Mouse (Mus musculus) limb, embryonic 14.5 days (tissue): ENCODE measurements around the gene Inpp5f. TPM values are rescaled to one million over a fixed set of nuclear protein-coding genes. Genes with fewer than 3 reads are reported as not detected.

Experiments
- ATAC-seq: fragments of 200-750 bp; cut with Nextera tagmentation; 2 replicates; pipeline ENCODE4 v1.8.0; 2017; ENCODE audit warnings: low read depth, moderate number of reproducible peaks, moderate TSS enrichment; ENCODE audit not compliant: low FRiP score
- DNase-seq: peaks from one replicate; pipeline ENCODE4 v3.0.0-alpha.2; 2015; ENCODE audit warnings: low spot score
- H3K27ac ChIP-seq: fragments of 300-500 bp; sonication (generic); replicated peaks from 2 replicates; pipeline ENCODE4 v1.5.1; 2014; ENCODE audit warnings: low read depth, mild to moderate bottlenecking, low read length, moderate library complexity, mixed read lengths
- H3K27me3 ChIP-seq: fragments of 300-500 bp; sonication (generic); 2 replicates; pipeline ENCODE4 v1.6.1; 2014; ENCODE audit warnings: low read length, mixed read lengths; ENCODE audit not compliant: control insufficient read depth, insufficient read depth
- H3K36me3 ChIP-seq: fragments of 300-500 bp; sonication (generic); 2 replicates; pipeline ENCODE4 v1.6.1; 2014; ENCODE audit warnings: mild to moderate bottlenecking, low read length, moderate library complexity, mixed read lengths; ENCODE audit not compliant: control insufficient read depth, insufficient read depth
- H3K4me1 ChIP-seq: fragments of 300-500 bp; sonication (generic); 2 replicates; pipeline ENCODE4 v1.6.1; 2014; ENCODE audit warnings: antibody characterized with exemption, low read length, mixed read lengths; ENCODE audit not compliant: control insufficient read depth, insufficient read depth
- H3K4me2 ChIP-seq: fragments of 300-500 bp; sonication (generic); replicated peaks from 2 replicates; pipeline ENCODE4 v1.6.1; 2014; ENCODE audit warnings: low read depth, mild to moderate bottlenecking, low read length, moderate library complexity; ENCODE audit not compliant: severe bottlenecking
- H3K4me3 ChIP-seq: fragments of 300-500 bp; sonication (generic); replicated peaks from 2 replicates; pipeline ENCODE4 v1.5.1; 2014; ENCODE audit warnings: low read length
- H3K9ac ChIP-seq: fragments of 300-500 bp; sonication (generic); 2 replicates; pipeline ENCODE4 v1.6.1; 2014; ENCODE audit warnings: mild to moderate bottlenecking, low read depth, low read length, moderate library complexity; ENCODE audit not compliant: severe bottlenecking
- H3K9me3 ChIP-seq: fragments of 300-500 bp; sonication (generic); 2 replicates; pipeline ENCODE4 v1.6.1; 2016; ENCODE audit warnings: low read length; ENCODE audit not compliant: control insufficient read depth
- POLR2A ChIP-seq: fragments of 200-500 bp; IDR thresholded peaks from 2 replicates; pipeline ENCODE4 v1.8.0; 2012; ENCODE audit warnings: inconsistent platforms, mild to moderate bottlenecking, moderate library complexity, borderline replicate concordance; ENCODE audit not compliant: insufficient read depth, insufficient read length; ENCODE audit errors: extremely low read depth
- WGBS: fragments of 180-500 bp; shearing (Covaris S2); extraction: QIAGEN DNeasy Blood & Tissue Kit; methylation state at CpG from one replicate; pipeline ENCODE4 v1.1.7; 2014; 5-methylcytosine and 5-hydroxymethylcytosine counted together
- polyA plus RNA-seq, 2 experiments: library from polyadenylated mRNA; depleted of rRNA in 1 of 2; stranded (reverse) in 1 of 2; unstranded in 1 of 2; fragments of >200 nt; fragmentation: Nextera tagmentation in 1 of 2; extraction: Ambion mirVana in 1 of 2; gene quantifications; 2 replicates each; pipeline versions ENCODE4 v1.2.1 to v1.2.3; 2012 to 2014

Gene Inpp5f
- polyA plus RNA-seq, 2 experiments, result 10.9 to 20.2 TPM

GRCm38 (mm10) chr7:128726999-128727398 lies 115.9 kb downstream of the Inpp5f start:
- H3K4me3 ChIP-seq, result no peak overlapping the region
- H3K36me3 ChIP-seq, result peaks cover 19% of the 10 kb centered on the region
- no peak overlapping the region for H3K27ac ChIP-seq
- no peak overlapping the region for H3K4me2 ChIP-seq
- no peaks in the 10 kb centered on the region for H3K9me3 ChIP-seq
- no peak overlapping the region for H3K9ac ChIP-seq
- no peaks in the 10 kb centered on the region for H3K27me3 ChIP-seq
- TF ChIP-seq POLR2A, result no peak
- ATAC-seq (no peak), DNase-seq (no peak)
- 0 out of 2 replicates have a peak, but pooled peaks cover 5% of the 10 kb centered on the region for H3K4me1 ChIP-seq
- WGBS, result 76% methylated on average over 10 of the region's 10 CpGs

GRCm38 (mm10) chr7:128727701-128728100 lies 116.6 kb downstream of the Inpp5f start:
- no peak overlapping the region for H3K4me2 ChIP-seq
- TF ChIP-seq POLR2A, result no peak
- ATAC-seq (no peak), DNase-seq (no peak)
- H3K9ac ChIP-seq, result no peak overlapping the region
- H3K9me3 ChIP-seq, result no peaks in the 10 kb centered on the region
- H3K36me3 ChIP-seq, result peaks cover 13% of the 10 kb centered on the region
- 64% methylated on average over 5 of the region's 5 CpGs for WGBS
- H3K4me3 ChIP-seq, result no peak overlapping the region
- H3K4me1 ChIP-seq, result 0 out of 2 replicates have a peak, but pooled peaks cover 5% of the 10 kb centered on the region
- H3K27me3 ChIP-seq, result no peaks in the 10 kb centered on the region
- H3K27ac ChIP-seq, result no peak overlapping the region

GRCm38 (mm10) chr7:128728738-128729137 lies 117.6 kb downstream of the Inpp5f start:
- TF ChIP-seq POLR2A, result no peak
- H3K4me3 ChIP-seq, result no peak overlapping the region
- H3K9me3 ChIP-seq, result no peaks in the 10 kb centered on the region
- WGBS, result 83% methylated on average over 10 of the region's 10 CpGs
- no peak overlapping the region for H3K9ac ChIP-seq
- no peaks in the 10 kb centered on the region for H3K27me3 ChIP-seq
- H3K36me3 ChIP-seq, result peaks cover 6% of the 10 kb centered on the region; the same call in 1 of the 2 replicates
- H3K27ac ChIP-seq, result no peak overlapping the region
- H3K4me1 ChIP-seq, result 0 out of 2 replicates have a peak, but pooled peaks cover 5% of the 10 kb centered on the region
- DNase-seq, result no peak
- H3K4me2 ChIP-seq, result no peak overlapping the region
- ATAC-seq, result no peak

- H3K9me3 ChIP-seq, result no peaks in the 10 kb centered on the region; the same call in 1 of the 2 replicates
- ATAC-seq (no peak), DNase-seq (no peak)
- H3K4me1 ChIP-seq, result 0 out of 2 replicates have a peak, but pooled peaks cover 3% of the 10 kb centered on the region
- no peak overlapping the region for H3K4me3 ChIP-seq
- WGBS, result 83% methylated on average over 2 of the region's 2 CpGs
- no peak overlapping the region for H3K9ac ChIP-seq
- H3K4me2 ChIP-seq, result no peak overlapping the region
- no peaks in the 10 kb centered on the region for H3K27me3 ChIP-seq
- no peak for TF ChIP-seq POLR2A
- H3K27ac ChIP-seq, result no peak overlapping the region
- peaks cover 7% of the 10 kb centered on the region; the same call in 1 of the 2 replicates for H3K36me3 ChIP-seq
These were observed 120.5 kb downstream of the Inpp5f start for GRCm38 (mm10) chr7:128731585-128731984.

GRCm38 (mm10) chr7:128738041-128738440 lies 126.9 kb downstream of the Inpp5f start:
- Histone ChIP-seq H3K36me3 (peaks cover 7% of the 10 kb centered on the region; the same call in 1 of the 2 replicates), H3K9ac (no peak overlapping the region), H3K27me3 (no peaks in the 10 kb centered on the region), H3K4me1 (peaks cover 11% of the 10 kb centered on the region), H3K9me3 (no peaks in the 10 kb centered on the region; the same call in 1 of the 2 replicates), H3K4me3 (peak overlapping the region; percentile 98; the same call in 1 of the 2 replicates), H3K4me2 (peak overlapping the region; percentile 66; the same call in 1 of the 2 replicates), H3K27ac (no peak overlapping the region)
- no peak for TF ChIP-seq POLR2A
- 72% methylated on average over 5 of the region's 5 CpGs for WGBS
- ATAC-seq, result no peak
- no peak for DNase-seq
